In the genomic region with DNA sequence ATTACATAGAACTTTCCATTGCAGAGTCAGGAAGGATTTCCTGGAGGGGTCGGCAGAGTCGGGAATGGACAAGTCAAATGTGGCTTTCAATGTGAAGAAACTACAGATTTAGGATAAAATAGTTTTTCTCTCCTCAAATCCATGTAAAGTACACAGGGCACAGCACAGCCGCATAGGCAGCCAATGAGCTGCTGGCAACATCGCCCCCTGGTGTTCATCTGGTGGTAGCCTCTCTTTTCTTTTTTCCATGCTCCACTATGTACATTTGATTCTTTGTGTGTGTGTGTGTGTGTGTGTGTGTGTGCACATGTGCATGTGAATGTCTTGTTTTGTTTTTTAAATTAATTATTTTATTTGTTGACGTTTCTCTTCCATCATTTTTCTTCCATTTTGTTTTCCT, we compare ENCODE assay signal across 8 mouse cellular contexts.
A peak's percentile ranks its signal among the peaks of the same experiment; 100 is the strongest.
DNase-seq lines count a peak whose midpoint lies in the region; ATAC-seq and TF ChIP-seq lines count a peak whose summit lies in the region.
"Had no signal": no experiment of that assay in that cellular context is flagged by ENCODE, and none has a peak within 500 bp of the region (broad histone marks: within the 10 kb centered on the region; RNA-seq: fewer than 3 reads in every experiment).

No protein-coding gene starts in this region.

- no peaks in the 10 kb centered on the region for H3K4me1 ChIP-seq in embryonic fibroblast, embryonic 13.5 days (ENCODE audit: control insufficient read depth, insufficient read depth, low read length)

- H3K27ac ChIP-seq in layer of hippocampus, adult 2 months, result no peak overlapping the region
- H3K27ac ChIP-seq in embryonic fibroblast, embryonic 13.5 days (ENCODE audit: insufficient read depth, low read length), result no peak overlapping the region
- H3K27ac ChIP-seq: limb, embryonic 13.5 days had no signal

- H3K4me3 ChIP-seq in layer of hippocampus, adult 2 months, result no peak overlapping the region
- no peak overlapping the region for H3K4me3 ChIP-seq in embryonic fibroblast, embryonic 13.5 days (ENCODE audit: insufficient read depth, low read length)
- H3K4me3 ChIP-seq: limb, embryonic 13.5 days had no signal

- peak in 1 of 2 experiments; percentile 32 for DNase-seq in layer of hippocampus, adult 2 months (ENCODE audit: low spot score in 2 of 2)
- DNase-seq in layer of hippocampus, adult 8-10 months (ENCODE audit: low spot score in 2 of 2), result no peak
- peak; percentile 38 for DNase-seq in ES-CJ7 (ENCODE audit: low read depth, low spot score)
- DNase-seq in adrenal gland, adult 2 months, result peak; percentile 50
- peak; percentile 26 for DNase-seq in thymus, postnatal 0 days (ENCODE audit: low spot score)

- ATAC-seq in activated CD4-positive, CD25-positive, alpha-beta regulatory T cell, adult 4 months, result no peak

- no peak for TF ChIP-seq POLR2A in embryonic fibroblast, embryonic 13.5 days (IDR thresholded peaks at IDR 0.05; ENCODE audit: low read depth, low read length)

- peak; percentile 79 for TF ChIP-seq CTCF in layer of hippocampus, adult 2 months (conservative IDR thresholded peaks at IDR 0.05)
- TF ChIP-seq CTCF in embryonic fibroblast, embryonic 13.5 days (IDR thresholded peaks at IDR 0.05; ENCODE audit: borderline replicate concordance, insufficient read depth, low read length), result peak; percentile 37; the same call in 1 of the 2 replicates

Comparison
In these comparisons a context has a peak if more than half of its experiments do, and no peak if none do; other contexts are left out.
1. DNase-seq: peak in ES-CJ7 (single experiment), adrenal gland, adult 2 months (single experiment) and thymus, postnatal 0 days (single experiment); none in layer of hippocampus, adult 8-10 months (0 of 2).